Mouse (Mus musculus): ENCODE measurements around the gene Ildr2. TPM values are rescaled to one million over a fixed set of nuclear protein-coding genes. Genes with fewer than 3 reads are reported as not detected.

Ildr2 gene
- total RNA-seq, 2 experiments from 2014 or later = not detected

DNA sequence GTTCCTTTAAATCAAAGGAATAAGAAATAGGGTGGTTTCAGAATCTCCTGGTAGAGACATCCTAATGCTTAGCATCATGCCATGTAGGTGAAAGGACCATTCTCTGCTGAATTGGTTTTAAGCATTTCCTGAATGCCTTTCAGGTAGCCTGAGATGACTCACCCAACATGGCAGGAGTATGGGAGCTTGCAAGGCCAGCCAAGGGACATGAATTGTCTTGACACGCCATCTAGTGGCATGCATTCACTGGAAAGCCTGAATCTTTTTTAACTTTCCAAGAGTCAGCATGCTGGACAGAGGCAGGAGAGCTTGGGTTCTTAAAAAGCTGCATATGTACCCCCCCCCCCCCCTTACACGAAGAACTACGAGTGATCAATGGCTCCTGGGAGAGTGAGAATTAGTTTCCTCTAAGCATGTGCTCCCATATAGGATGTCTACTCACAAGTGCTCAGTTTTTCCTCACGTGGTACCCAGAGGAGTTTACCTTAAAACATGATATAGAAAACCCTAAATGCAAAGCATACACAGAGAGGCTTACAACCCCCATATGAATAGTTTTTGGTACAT is 65.3 kb downstream of the Ildr2 start:
- peak; percentile 68 for ATAC-seq (replicated peaks; ENCODE audit: low FRiP score, low TSS enrichment, poor library complexity, severe bottlenecking)

DNA sequence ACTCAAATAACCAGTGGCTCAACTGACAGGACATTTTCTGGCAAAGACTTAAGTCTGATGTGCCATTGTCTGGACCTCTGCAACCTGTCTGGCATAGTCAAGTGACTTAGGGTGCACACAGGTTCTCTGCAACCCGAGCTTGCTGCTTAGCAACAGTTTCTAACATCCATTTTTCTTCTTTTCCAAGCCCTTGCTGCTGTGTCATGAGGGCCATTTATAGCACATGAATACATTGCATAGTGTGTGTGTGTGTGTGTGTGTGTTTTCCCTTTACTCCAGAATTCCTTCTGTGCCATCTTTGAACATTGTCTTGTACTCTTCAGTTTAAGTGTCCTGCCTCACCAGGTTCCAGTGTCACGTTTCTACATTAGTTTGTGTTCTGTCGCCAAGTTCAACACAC is 72.5 kb downstream of the Ildr2 start:
- no peak for ATAC-seq (replicated peaks; ENCODE audit: low FRiP score, low TSS enrichment, poor library complexity, severe bottlenecking)

DNA sequence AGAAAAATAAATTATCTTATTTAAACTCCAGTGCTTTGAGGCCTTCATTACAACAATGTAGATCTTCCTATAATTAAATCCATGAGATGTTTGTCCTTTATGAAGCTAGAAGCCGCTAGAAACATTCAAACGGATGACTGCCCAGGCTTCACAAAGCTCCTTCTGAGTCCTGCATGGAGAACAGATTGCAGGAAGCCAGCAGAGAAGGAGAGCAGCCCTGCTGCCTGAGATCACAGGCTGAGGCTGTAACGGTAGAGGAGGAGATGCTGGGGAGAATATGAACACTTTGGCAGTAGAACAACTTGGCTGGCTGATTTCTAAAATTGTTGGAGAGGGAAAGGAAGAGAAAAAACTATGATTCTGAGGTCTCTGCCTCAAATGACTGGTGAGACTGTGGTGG is 76.8 kb downstream of the Ildr2 start:
- ATAC-seq (replicated peaks; ENCODE audit: low FRiP score, low TSS enrichment, poor library complexity, severe bottlenecking) = no peak

DNA sequence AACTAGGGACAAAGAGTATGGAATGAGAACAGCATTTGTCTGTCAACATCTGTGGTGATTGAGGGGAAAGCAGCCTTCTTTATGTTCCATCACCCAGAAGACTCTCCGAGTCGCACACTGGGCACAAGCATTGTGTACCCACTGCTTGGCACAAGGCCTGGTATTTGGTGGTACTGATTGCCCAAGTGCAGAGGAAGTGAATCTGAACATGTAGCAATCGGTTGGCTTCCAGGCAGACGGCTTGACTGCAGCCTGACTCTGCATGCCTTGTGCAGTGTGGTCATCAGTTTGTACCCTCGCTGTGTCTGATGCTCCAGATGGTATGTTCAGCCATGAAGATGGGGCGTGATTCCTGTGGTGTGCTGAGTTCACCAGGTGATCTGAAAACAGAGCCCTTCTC is 85.2 kb downstream of the Ildr2 start:
- no peak for ATAC-seq (replicated peaks; ENCODE audit: low FRiP score, low TSS enrichment, poor library complexity, severe bottlenecking)

DNA sequence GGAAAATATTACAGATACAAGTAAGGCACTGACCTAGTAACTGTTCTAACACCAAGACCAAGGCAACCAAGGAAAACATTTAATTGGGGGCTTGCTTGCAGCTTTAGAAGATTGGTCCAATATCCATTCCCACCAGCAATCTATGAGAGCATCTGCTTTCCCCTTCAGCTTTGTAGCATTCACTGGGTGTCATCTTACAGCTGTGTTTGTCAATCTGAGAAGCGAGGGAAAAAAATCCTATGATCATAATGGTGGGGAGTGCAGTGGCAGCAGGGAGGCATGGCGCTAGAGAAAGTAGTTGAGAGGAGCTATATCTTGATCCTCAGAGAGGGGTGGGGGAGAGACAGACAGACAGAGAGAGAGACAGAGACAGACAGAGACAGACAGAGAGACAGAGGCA is 88.1 kb downstream of the Ildr2 start:
- ATAC-seq (replicated peaks; ENCODE audit: low FRiP score, low TSS enrichment, poor library complexity, severe bottlenecking) = no peak

DNA sequence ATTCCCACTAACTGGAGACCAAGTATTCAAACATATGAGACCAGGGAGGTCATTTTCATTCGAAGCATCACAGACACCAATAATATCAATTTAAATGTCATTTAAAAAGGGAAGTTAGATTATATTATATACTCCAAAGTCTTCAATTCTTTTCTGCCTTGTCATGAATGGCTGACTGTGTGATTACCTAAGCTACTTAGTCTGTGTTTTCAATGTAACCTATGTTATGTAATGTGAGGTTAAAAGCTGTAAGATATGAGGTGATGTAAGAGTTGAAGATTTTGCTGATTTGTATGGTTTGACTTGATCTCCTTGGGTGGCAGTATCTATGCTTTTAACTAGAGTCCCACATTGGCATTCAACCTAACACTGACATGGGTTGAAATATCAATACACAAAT is 88.6 kb downstream of the Ildr2 start:
- no peak for ATAC-seq (replicated peaks; ENCODE audit: low FRiP score, low TSS enrichment, poor library complexity, severe bottlenecking)

DNA sequence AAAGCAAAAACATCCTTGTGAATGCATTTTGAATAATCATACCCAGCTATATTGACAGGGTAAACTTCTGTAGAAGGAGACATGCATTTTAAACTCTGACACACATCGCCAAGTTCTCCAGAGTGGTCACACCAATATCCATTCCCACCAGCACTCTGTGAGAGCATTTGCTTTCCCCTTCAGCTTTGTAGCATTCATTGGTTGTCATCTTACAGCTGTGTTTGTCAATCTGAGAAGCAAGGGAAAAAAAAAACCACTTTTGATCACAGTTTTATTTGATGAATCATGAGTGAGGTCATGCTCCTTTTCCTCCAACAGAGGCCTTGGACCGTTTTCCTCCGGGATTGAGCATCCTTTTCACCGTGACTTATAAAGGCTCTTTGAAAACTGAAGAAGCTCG is 89.6 kb downstream of the Ildr2 start:
- no peak for ATAC-seq (replicated peaks; ENCODE audit: low FRiP score, low TSS enrichment, poor library complexity, severe bottlenecking)

DNA sequence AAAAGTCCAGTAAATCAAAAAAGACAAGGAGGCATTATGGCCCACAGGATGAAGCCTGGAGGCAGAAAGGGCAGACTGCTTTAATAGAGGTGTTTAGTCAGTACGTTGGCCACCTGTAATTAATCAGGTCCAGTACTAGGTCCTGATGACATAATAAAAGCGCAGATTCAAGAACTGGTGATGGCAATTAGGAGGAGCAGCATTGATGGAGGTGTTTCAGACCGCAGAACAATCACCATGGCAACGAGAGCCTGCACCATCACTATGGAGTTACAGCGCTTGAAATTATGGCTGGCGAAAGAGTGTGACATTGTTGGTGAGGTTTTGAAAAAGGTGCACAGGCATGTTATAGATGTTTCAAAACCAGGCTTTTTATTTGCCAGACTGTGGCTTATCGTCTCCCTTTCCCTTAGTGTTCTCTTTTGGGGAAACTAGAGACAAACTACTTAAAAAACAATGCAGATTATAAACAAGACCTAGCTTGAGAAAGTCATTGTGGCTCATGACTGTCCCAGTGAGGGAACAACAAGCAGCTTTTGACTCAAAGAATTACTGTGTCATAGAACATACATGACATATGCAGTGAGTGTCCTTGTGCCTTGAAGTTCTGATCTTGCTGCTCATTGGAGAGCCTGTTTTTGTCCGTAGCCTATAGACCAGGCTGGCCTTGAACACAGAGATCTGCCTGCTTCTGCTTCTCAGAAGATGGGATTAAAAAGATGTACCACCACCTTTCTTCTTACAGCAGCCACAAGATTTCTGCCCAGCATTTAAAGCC is 90.5 kb downstream of the Ildr2 start:
- ATAC-seq (replicated peaks; ENCODE audit: low FRiP score, low TSS enrichment, poor library complexity, severe bottlenecking) = no peak

DNA sequence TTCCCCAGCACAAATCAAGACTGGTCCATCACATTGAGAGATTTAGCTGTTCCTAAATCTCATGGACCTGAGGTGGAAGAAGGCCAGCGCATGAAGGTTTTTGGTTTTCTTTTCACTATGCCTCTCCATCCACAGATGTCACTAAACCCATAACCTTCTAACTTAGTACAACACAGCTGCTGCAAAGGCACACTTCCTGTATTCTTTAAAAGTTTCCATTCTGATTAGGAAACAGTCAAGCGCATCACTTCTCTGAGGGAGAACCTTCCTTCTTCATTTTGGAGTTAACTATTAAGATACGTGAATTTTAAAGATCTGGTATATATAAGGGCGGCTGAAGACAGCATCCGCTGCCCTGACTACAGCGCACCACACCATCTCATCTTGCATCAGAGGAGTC is 91.7 kb downstream of the Ildr2 start:
- ATAC-seq (replicated peaks; ENCODE audit: low FRiP score, low TSS enrichment, poor library complexity, severe bottlenecking) = no peak

DNA sequence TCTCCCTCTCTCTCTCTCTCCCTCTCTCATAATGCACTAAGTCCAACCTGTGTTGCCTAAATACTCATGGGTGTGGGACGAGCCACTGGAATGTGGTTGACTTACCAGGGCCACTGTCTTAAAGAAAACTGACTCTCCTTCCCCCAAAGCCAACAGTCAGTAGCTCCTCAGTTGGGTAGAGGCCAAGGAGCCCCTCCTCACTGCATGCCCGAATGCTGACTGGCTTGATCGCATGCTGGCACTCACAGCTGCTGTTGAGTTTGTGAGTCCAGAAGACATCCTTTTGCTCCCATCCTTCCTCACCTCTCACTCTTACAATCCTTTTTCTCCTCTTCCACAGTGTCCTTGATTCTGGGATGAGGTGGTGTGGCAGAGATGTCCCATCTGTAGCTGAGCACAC is 93.0 kb downstream of the Ildr2 start:
- ATAC-seq (replicated peaks; ENCODE audit: low FRiP score, low TSS enrichment, poor library complexity, severe bottlenecking) = no peak

DNA sequence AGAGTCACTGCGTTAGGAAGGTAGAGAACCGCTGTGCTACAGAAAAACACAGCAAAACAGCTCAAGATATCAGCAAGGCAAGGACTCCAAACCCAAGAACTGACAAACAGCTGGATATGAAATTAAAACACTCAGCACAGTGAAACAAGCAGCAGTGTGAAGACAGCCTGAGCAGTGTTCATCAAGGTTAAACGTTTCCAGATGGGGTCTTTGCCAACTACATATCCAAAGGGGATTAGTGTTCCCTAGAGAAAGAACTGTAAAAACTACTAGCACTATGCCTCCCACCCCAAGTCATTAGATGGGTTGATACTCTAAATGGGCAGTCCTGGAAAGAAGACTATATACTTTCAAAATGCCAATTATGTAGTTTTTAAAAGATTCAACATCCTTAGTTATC is 95.4 kb downstream of the Ildr2 start:
- no peak for ATAC-seq (replicated peaks; ENCODE audit: low FRiP score, low TSS enrichment, poor library complexity, severe bottlenecking)

DNA sequence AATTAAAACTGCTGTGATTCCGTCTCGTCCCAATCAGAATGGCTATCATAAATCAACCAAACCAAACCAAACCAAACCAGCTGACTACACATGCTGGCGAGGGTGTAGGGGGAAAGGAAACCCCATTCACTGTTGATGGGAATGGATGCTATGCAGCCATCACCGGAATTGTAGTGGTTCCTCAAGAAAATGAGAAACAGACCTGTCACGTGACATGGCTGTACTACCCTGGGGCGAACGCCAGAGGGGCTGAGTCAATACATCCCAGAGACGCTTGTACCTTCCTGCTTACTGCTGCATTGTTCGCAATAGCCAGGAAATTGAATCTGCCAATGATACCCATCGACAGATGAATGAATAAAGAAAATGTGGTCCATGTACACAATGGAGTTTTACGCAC is 95.8 kb downstream of the Ildr2 start:
- ATAC-seq (replicated peaks; ENCODE audit: low FRiP score, low TSS enrichment, poor library complexity, severe bottlenecking) = no peak

DNA sequence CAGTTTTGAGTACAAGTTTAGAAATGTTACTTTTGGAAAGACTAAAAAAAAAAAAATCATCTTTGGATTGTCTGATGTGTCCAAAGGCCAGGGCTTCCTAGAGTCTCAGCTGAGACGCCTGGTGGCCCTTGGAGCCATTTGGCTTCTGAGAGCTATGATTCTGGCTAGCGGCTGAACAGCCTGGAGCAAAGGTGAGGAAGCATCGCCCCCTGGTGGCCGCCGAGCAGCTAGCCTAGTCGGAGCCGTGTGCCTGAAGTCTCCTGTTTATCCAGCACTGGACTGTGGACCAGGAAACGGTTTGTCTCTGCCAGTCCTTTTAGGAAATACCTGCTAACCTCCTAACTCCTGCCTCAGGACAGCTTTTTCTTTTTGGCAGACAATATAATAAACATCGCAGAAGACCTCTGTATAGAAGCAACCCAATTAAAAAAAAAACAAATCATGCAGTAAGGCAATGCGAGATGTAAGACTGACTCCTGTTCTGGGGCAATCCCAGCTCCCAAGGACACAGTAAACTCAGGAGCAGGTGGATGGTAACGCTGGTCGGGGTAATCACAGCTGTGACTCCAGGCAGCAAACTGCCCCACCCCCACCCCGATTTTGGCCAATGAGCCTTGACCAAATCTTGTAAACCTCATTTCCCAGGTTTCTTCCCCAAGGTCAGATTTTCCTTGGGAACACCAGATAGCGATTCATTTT is 106.4 kb downstream of the Ildr2 start:
- ATAC-seq (replicated peaks; ENCODE audit: low FRiP score, low TSS enrichment, poor library complexity, severe bottlenecking) = peak; percentile 99

DNA sequence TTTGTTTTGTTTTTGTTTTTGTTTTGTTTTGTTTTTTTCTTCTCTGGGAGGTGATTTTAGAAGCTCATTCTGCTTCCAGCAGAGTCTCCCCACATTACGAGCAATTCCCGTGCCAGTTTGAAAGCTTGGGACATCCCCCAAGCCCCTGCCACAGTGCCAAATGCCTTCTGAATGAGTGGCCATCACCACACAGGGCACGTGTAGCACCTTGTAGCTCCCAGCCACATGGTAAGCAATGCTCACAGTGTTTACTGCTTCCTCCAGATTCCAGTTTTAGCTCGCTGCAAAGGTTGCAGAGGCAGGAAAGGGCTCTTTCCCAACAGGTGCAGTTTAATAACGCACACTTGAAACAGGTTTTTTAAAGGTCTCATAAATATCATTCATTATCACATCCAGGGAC is 107.0 kb downstream of the Ildr2 start:
- no peak for ATAC-seq (replicated peaks; ENCODE audit: low FRiP score, low TSS enrichment, poor library complexity, severe bottlenecking)

DNA sequence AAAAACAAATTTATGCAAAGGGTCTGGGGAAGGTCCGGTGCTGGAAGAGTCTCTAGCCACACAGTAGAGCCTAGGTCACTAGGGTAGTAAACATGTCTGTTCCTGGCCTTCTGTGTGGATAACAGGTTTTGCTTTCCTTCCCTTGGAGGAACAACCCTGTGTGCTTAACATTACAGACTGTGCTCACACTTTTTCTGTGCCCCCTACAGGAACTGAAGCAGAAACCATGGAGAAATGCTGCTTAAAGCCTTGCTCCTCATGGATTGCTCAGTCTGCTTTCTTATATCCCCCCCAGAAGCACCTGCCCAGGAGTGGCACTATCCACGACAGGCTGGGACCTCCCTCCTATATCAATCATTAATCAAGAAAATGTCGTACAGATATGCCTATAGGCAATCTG is 107.9 kb downstream of the Ildr2 start:
- ATAC-seq (replicated peaks; ENCODE audit: low FRiP score, low TSS enrichment, poor library complexity, severe bottlenecking) = no peak

DNA sequence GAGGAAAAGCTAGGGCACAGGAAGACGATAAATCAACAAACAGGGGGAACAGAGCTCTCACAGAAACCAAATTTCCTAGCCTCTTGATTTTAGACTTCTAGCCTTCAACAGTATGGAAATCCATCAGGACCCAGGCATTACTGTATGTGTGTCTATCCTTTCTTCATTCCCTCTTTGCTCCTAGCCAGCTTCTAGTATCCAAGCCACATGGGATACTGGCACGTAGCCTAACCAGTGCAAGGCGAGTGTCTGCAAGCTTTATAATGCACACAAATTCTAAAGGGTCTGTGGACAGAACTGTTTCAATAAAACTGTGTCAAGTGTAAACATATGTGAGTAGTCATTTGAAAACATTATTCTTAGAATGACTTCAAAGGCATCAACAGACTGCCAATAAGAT is 108.7 kb downstream of the Ildr2 start:
- no peak for ATAC-seq (replicated peaks; ENCODE audit: low FRiP score, low TSS enrichment, poor library complexity, severe bottlenecking)

DNA sequence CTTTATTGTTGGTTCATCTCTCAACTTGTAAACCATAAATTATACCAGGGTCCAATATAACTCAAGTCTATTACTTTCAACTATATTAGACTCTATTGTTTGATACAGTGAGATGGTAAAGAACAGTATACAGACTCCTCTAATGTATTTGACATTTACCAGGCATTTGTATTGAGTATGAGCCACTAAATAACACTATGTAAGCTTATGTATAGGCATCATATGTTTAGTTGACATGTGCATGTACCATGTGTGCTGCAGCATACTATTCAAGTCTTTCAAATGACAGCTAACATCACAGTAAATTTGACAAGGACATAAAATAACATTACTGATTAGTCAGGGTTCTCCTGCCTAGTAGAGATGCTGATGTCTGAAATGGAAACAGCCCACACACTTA is 109.2 kb downstream of the Ildr2 start:
- no peak for ATAC-seq (replicated peaks; ENCODE audit: low FRiP score, low TSS enrichment, poor library complexity, severe bottlenecking)

Data from megakaryocyte-erythroid progenitor cell, adult 5-6 weeks (primary cell).